27 mouse cellular contexts compared by ENCODE assay signal in genomic region chr8:85787909-85788308, GRCm38 (mm10).
"Had no signal": no experiment of that assay in that cellular context is flagged by ENCODE, and none has a peak within 500 bp of the region (broad histone marks: within the 10 kb centered on the region; RNA-seq: fewer than 3 reads in every experiment).

No protein-coding gene starts in this region.

- DNase-seq: gastrocnemius, adult 2 months; gastrocnemius, postnatal 10 days; gastrocnemius, postnatal 25 days; heart, adult 11 months; heart, adult 2 months; heart, postnatal 14 days; heart, postnatal 36 days; kidney, adult 11 months; kidney, adult 2 months; kidney, adult 9 months; kidney, postnatal 14 days; kidney, postnatal 36 days; layer of hippocampus, adult 9-11 months; layer of hippocampus, postnatal 36 days; left cerebral cortex, postnatal 4 days had no signal

- H3K9me3 ChIP-seq: heart, embryonic 13.5 days; heart, embryonic 15.5 days; hindbrain, embryonic 13.5 days; hindbrain, embryonic 15.5 days; intestine, embryonic 15.5 days; kidney, embryonic 15.5 days; limb, embryonic 13.5 days; limb, embryonic 15.5 days; liver, embryonic 12.5 days had no signal

- H3K9ac ChIP-seq: heart, embryonic 13.5 days; heart, embryonic 15.5 days; hindbrain, embryonic 13.5 days; hindbrain, embryonic 15.5 days; intestine, embryonic 15.5 days; kidney, embryonic 15.5 days; limb, embryonic 13.5 days; limb, embryonic 15.5 days; liver, embryonic 12.5 days had no signal

- H3K4me1 ChIP-seq: heart, embryonic 13.5 days; heart, embryonic 15.5 days; hindbrain, embryonic 13.5 days; hindbrain, embryonic 15.5 days; intestine, embryonic 15.5 days; kidney, embryonic 15.5 days; limb, embryonic 13.5 days; limb, embryonic 15.5 days; liver, embryonic 12.5 days had no signal

- ATAC-seq: inflammation-experienced regulatory T-cells, adult 6 months; intestine, embryonic 15.5 days; liver, embryonic 12.5 days had no signal

- H3K27ac ChIP-seq: gastrocnemius, adult 2 months; heart, adult 2 months; heart, embryonic 13.5 days; heart, embryonic 15.5 days; hindbrain, embryonic 13.5 days; hindbrain, embryonic 15.5 days; intestine, embryonic 15.5 days; kidney, embryonic 15.5 days; kidney, postnatal 0 days; limb, embryonic 13.5 days; limb, embryonic 15.5 days; liver, embryonic 12.5 days had no signal

- H3K4me2 ChIP-seq: heart, embryonic 11.5 days; heart, embryonic 13.5 days; heart, embryonic 15.5 days; hindbrain, embryonic 13.5 days; hindbrain, embryonic 15.5 days; intestine, embryonic 15.5 days; kidney, embryonic 15.5 days; limb, embryonic 13.5 days; limb, embryonic 15.5 days; liver, embryonic 12.5 days had no signal

- H3K36me3 ChIP-seq: hindbrain, embryonic 15.5 days; intestine, embryonic 15.5 days; liver, embryonic 12.5 days had no signal

- H3K4me3 ChIP-seq: gastrocnemius, adult 2 months; heart, adult 2 months; heart, embryonic 13.5 days; heart, embryonic 15.5 days; hindbrain, embryonic 13.5 days; hindbrain, embryonic 15.5 days; intestine, embryonic 15.5 days; kidney, embryonic 15.5 days; limb, embryonic 13.5 days; limb, embryonic 15.5 days; liver, embryonic 12.5 days had no signal

- H3K27me3 ChIP-seq: heart, embryonic 13.5 days; heart, embryonic 15.5 days; hindbrain, embryonic 13.5 days; hindbrain, embryonic 15.5 days; intestine, embryonic 15.5 days; kidney, embryonic 15.5 days; limb, embryonic 13.5 days; limb, embryonic 15.5 days; liver, embryonic 12.5 days had no signal
